Mouse (Mus musculus) hindbrain, postnatal 0 days (tissue): ENCODE measurements around the gene Slc38a3. TPM values are rescaled to one million over a fixed set of nuclear protein-coding genes. Genes with fewer than 3 reads are reported as not detected.
A peak's percentile ranks its signal among the peaks of the same experiment; 100 is the strongest.

Experiments used
- ATAC-seq: fragments of 200-750 bp; cut with Nextera tagmentation; 2 replicates; pipeline ENCODE4 v1.8.0; 2017; ENCODE audit warnings: mild to moderate bottlenecking, moderate TSS enrichment, moderate library complexity
- DNase-seq: peaks from one replicate; pipeline ENCODE4 v3.0.0-alpha.2; 2015; ENCODE audit warnings: low spot score
- H3K27ac ChIP-seq: fragments of 300-500 bp; sonication (generic); 2 replicates; pipeline ENCODE4 v1.5.1; 2014; ENCODE audit warnings: mild to moderate bottlenecking
- H3K27me3 ChIP-seq: fragments of 300-500 bp; sonication (generic); 2 replicates; pipeline ENCODE4 v1.6.1; 2014; ENCODE audit warnings: low read length, mixed read lengths; ENCODE audit not compliant: insufficient read depth
- H3K36me3 ChIP-seq: fragments of 300-500 bp; sonication (generic); 2 replicates; pipeline ENCODE4 v1.6.1; 2014; ENCODE audit warnings: low read length, mixed read lengths; ENCODE audit not compliant: insufficient read depth
- H3K4me1 ChIP-seq: fragments of 300-500 bp; sonication (generic); 2 replicates; pipeline ENCODE4 v1.6.1; 2014; ENCODE audit warnings: antibody characterized with exemption, low read length, mixed read lengths; ENCODE audit not compliant: insufficient read depth
- H3K4me2 ChIP-seq: fragments of 300-500 bp; sonication (generic); 2 replicates; pipeline ENCODE4 v1.6.1; 2014; ENCODE audit warnings: low read depth, mild to moderate bottlenecking, low read length, moderate library complexity, mixed read lengths
- H3K4me3 ChIP-seq: fragments of 300-500 bp; sonication (generic); 2 replicates; pipeline ENCODE4 v1.5.1; 2014; ENCODE audit warnings: low read length
- H3K9ac ChIP-seq: fragments of 300-500 bp; sonication (generic); replicated peaks from 2 replicates; pipeline ENCODE4 v1.6.1; 2014; ENCODE audit warnings: mild to moderate bottlenecking, low read length, moderate library complexity, mixed read lengths
- H3K9me3 ChIP-seq: fragments of 300-500 bp; sonication (generic); 2 replicates; pipeline ENCODE4 v1.6.1; 2016; ENCODE audit warnings: low read length, mixed read lengths
- CTCF ChIP-seq: IDR thresholded peaks from 2 replicates; pipeline ENCODE4 v1.5.1; 2016; ENCODE audit warnings: antibody characterized with exemption, control low read depth, low read depth
- WGBS: fragments of 180-500 bp; shearing (Covaris S2); extraction: QIAGEN DNeasy Blood & Tissue Kit; methylation state at CpG from one replicate; pipeline ENCODE4 v1.1.7; 2014; 5-methylcytosine and 5-hydroxymethylcytosine counted together
- polyA plus RNA-seq: library from polyadenylated mRNA; unstranded; fragments of >200 nt; fragmentation: Nextera tagmentation; extraction: Ambion mirVana; gene quantifications from 2 replicates; pipeline ENCODE4 v1.2.1, GENCODE M21; 2015
- total RNA-seq: library from RNA; depleted of rRNA; stranded (reverse); fragments of >200 nt; gene quantifications from 2 replicates; pipeline ENCODE4 v1.2.3, GENCODE M21; 2014

Slc38a3 gene
- total and polyA plus RNA-seq, 2 experiments from 2014 or later = 54.5 to 134 TPM

DNA sequence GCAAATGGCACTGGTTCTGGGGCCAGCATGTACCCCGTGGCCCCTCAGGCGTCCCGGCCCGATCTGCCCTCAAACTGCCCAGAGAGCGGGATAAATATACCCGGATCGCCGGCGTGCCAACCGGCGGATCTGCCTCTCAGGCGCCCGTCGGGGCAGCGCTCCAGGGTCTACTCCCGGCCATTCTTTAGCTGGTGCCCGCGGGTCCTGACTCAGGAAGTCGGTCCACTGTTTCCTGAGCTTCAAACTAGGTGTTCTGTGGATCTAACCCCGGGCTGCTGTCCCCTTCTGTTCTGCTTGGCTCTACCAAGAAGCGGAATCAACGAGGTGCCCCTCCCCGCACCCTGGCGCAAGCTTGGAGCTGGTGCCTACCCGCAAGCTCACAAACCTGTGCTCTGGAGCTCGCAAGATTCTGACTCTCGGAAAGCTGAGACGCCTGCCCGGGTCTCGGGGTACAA lies 2.6 kb downstream of the Slc38a3 start:
- Histone ChIP-seq H3K27ac (peak overlapping the region; percentile 81), H3K9me3 (no peaks in the 10 kb centered on the region), H3K4me1 (peaks cover 20% of the 10 kb centered on the region), H3K36me3 (no peaks in the 10 kb centered on the region), H3K4me3 (peak overlapping the region; percentile 43), H3K9ac (peak overlapping the region; percentile 60), H3K4me2 (peak overlapping the region; percentile 70), H3K27me3 (peaks cover 14% of the 10 kb centered on the region; the same call in 1 of the 2 replicates)
- TF ChIP-seq CTCF = no peak
- ATAC-seq (peak; percentile 25; the same call in 1 of the 2 replicates), DNase-seq (peak; percentile 25)
- 2% methylated on average over 30 of the region's 30 CpGs for WGBS

DNA sequence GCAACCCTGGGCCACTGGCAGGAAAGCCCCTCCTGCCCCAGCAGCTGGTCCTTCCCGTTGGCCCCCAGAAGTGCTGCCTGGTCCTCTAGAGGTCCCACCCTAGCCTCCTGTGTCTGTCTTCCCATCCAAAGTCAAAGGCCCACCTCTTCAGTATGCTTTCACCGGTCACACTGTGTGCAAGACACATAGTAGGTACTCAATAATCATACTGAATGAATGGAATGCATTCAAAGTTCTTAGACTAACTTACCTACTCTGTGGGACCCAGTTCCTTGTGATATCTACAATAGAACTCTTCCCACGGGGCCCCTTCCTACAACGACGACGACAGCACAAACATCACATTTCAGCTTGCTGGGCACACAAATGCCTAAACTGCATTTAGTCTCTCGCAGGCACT lies 4.0 kb downstream of the Slc38a3 start:
- Histone ChIP-seq H3K36me3 (no peaks in the 10 kb centered on the region), H3K9me3 (no peaks in the 10 kb centered on the region), H3K4me1 (peaks cover 28% of the 10 kb centered on the region), H3K27me3 (peaks cover 14% of the 10 kb centered on the region; the same call in 1 of the 2 replicates), H3K27ac (0 out of 2 replicates have a peak overlapping the region, but pooled peaks have one; percentile 36), H3K4me3 (peak overlapping the region; percentile 43), H3K9ac (no peak overlapping the region), H3K4me2 (peak overlapping the region; percentile 70)
- TF ChIP-seq CTCF = no peak
- WGBS = 77% methylated on average over 7 of the region's 7 CpGs
- DNase-seq (no peak), ATAC-seq (no peak)

DNA sequence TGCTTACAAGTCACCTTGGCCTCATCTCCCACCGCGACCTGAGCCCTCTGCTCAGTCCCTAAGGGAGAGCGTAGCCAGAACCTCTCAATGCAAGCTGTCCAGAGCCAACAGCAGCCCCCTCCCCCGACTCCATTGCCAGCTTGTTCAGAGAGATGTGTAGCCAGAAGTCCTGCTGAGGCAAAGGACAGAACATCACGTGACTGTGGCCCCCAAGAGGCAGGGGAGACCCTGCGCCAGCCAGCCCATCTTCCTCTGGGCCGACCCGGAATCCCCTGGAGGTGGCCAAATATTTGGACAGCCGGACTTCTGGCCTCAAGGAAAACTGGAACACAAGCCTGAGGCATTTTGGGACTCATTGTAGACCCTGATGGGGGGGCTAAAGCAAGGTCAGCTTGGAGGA lies 5.8 kb downstream of the Slc38a3 start:
- H3K4me3 ChIP-seq = no peak overlapping the region
- H3K27ac ChIP-seq = peak overlapping the region; percentile 60; the same call in 1 of the 2 replicates
- peak; percentile 51 for DNase-seq
- H3K36me3 ChIP-seq = no peaks in the 10 kb centered on the region
- peak overlapping the region; percentile 35 for H3K4me2 ChIP-seq
- peaks cover 14% of the 10 kb centered on the region; the same call in 1 of the 2 replicates for H3K27me3 ChIP-seq
- H3K9ac ChIP-seq = no peak overlapping the region
- peaks cover 34% of the 10 kb centered on the region for H3K4me1 ChIP-seq
- H3K9me3 ChIP-seq = no peaks in the 10 kb centered on the region
- 26% methylated on average over 9 of the region's 9 CpGs for WGBS
- no peak for ATAC-seq
- TF ChIP-seq CTCF = no peak

DNA sequence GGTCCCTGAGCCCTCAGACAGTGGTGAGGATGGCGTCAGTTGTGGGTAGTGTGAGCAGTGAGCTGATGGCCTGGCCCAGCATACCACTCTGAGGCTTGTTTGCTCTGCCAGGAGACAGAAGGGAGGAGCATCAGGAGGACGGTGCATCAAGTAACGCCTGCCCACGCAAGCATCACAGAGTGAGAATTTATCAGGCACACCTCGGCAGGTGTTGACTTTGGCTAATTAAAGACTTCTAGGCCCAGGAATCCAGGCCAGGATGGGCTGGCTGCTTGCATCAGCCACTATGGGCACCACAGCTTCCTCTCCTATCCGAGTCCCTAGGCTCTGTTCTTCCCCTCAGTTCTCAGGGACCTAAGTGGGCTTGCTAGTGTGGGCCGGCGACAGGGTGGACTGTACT lies 7.0 kb downstream of the Slc38a3 start:
- 84% methylated on average over 8 of the region's 8 CpGs for WGBS
- H3K9ac ChIP-seq = no peak overlapping the region
- H3K27me3 ChIP-seq = peaks cover 13% of the 10 kb centered on the region; the same call in 1 of the 2 replicates
- H3K4me2 ChIP-seq = no peak overlapping the region
- H3K27ac ChIP-seq = no peak overlapping the region
- H3K36me3 ChIP-seq = no peaks in the 10 kb centered on the region
- ATAC-seq = no peak
- no peak overlapping the region for H3K4me3 ChIP-seq
- H3K4me1 ChIP-seq = peaks cover 28% of the 10 kb centered on the region
- TF ChIP-seq CTCF = no peak
- no peaks in the 10 kb centered on the region for H3K9me3 ChIP-seq
- no peak for DNase-seq

DNA sequence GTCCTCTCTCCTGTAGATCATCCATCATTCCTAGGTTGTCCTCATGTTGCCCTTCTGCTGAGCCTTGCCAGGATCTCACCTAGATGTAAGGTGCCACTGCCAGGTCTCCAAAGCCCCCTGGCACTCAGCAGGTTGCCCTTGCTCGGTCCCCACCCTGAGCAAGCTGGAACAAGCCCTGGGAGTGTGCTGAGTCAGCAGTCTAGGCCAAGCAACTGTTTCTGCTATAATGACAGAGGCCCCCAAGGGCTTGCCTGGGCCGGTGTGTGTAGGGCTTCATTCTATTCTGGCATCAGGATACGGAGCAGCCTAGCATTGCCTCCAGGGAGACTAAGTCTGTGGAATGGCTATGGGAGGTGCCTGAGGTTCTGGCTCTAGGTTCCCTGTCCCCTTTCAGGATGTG lies 8.6 kb downstream of the Slc38a3 start:
- no peak for ATAC-seq
- H3K27ac ChIP-seq = peak overlapping the region; percentile 81; the same call in 1 of the 2 replicates
- H3K36me3 ChIP-seq = no peaks in the 10 kb centered on the region

DNA sequence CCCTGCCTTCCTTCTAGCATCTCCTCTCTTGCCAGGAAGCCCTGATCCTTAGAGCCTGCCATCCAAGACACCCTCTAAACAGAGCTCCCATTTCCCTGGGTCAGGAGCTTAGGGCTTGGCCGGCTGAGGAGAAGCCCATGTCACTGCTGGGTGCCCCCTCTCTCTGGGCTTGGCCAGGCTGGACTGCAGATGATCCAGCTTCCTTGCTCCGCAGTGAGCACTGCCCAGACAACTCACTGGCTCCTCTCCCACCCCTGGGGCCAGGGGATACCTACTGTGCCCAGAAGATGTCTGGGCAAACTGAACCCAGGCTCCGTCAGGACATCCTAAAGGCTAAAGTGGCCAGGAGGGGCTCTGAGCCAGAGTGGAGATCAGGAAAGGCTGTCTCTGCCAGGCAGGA lies 9.4 kb downstream of the Slc38a3 start:
- Histone ChIP-seq H3K4me2 (no peak overlapping the region), H3K36me3 (no peaks in the 10 kb centered on the region), H3K4me1 (peaks cover 27% of the 10 kb centered on the region; the same call in 1 of the 2 replicates), H3K27me3 (no peaks in the 10 kb centered on the region), H3K4me3 (no peak overlapping the region), H3K9me3 (no peaks in the 10 kb centered on the region), H3K9ac (peak overlapping the region; percentile 21; the same call in 1 of the 2 replicates), H3K27ac (peak overlapping the region; percentile 81)
- DNase-seq (peak; percentile 38), ATAC-seq (peak; percentile 46)
- WGBS = 48% methylated on average over 3 of the region's 3 CpGs
- no peak for TF ChIP-seq CTCF

More for the DNA sequence above, 8.6 kb downstream of the Slc38a3 start:
- Histone ChIP-seq H3K4me3 (no peak overlapping the region), H3K27me3 (peaks cover 2% of the 10 kb centered on the region; the same call in 1 of the 2 replicates), H3K4me1 (peaks cover 27% of the 10 kb centered on the region; the same call in 1 of the 2 replicates), H3K9me3 (no peaks in the 10 kb centered on the region), H3K4me2 (no peak overlapping the region), H3K9ac (no peak overlapping the region)
- WGBS = 31% methylated on average over 3 of the region's 3 CpGs
- TF ChIP-seq CTCF = no peak
- no peak for DNase-seq

DNA sequence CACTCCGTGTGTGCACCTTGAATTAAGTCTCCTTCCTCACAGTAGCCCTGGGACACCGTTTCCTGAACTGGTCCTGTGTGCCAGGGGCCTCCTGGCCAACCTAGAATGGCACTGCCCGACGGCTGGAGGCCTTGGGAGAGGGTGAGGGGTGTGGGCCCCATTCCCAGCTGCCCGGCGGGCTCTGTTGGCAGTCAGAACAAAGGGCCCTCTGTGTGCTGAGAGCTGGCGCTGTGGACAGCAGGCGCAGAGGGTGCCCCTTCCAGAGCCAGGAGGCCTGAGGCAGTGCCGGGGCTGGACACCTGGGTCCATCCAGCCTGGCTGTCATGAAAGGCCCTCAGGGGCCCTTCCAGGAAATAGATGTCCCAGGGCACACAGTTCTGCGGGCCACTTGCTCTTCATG lies 9.8 kb downstream of the Slc38a3 start:
- peak overlapping the region; percentile 81 for H3K27ac ChIP-seq
- peak; percentile 93 for ATAC-seq
- no peaks in the 10 kb centered on the region; the same call in 1 of the 2 replicates for H3K36me3 ChIP-seq
- WGBS = 37% methylated on average over 10 of the region's 10 CpGs
- peaks cover 27% of the 10 kb centered on the region; the same call in 1 of the 2 replicates for H3K4me1 ChIP-seq
- H3K27me3 ChIP-seq = no peaks in the 10 kb centered on the region
- no peak overlapping the region for H3K4me3 ChIP-seq
- no peak for TF ChIP-seq CTCF
- peak overlapping the region; percentile 21; the same call in 1 of the 2 replicates for H3K9ac ChIP-seq
- H3K9me3 ChIP-seq = no peaks in the 10 kb centered on the region
- DNase-seq = peak; percentile 77
- H3K4me2 ChIP-seq = no peak overlapping the region
